Mouse (Mus musculus) megakaryocyte-erythroid progenitor cell, adult 5-6 weeks (primary cell): ENCODE data around the gene Krt5. TPM values are rescaled to one million over a fixed set of nuclear protein-coding genes. Genes with fewer than 3 reads are reported as not detected.

Source experiments
- total RNA-seq, 2 experiments: library from RNA; stranded (forward) in 1 of 2; stranded (reverse) in 1 of 2; fragments of 200-1000, 215-1000 nt in 1 of 2; fragments of >200 nt in 1 of 2; fragmentation: Nextera tagmentation in 1 of 2; gene quantifications; 2 replicates each; pipeline ENCODE4 v1.2.3; 2014 to 2017

Gene Krt5
- total RNA-seq, 2 experiments from 2014 or later = not detected

Other genes starting within 250 kb of the Krt5 start
- not detected in 2 replicates for gene Krt81, start 249.1 kb downstream of the Krt5 start, total RNA-seq (2014; fragmentation: Nextera tagmentation)
- gene Krt81, start 249.1 kb downstream of the Krt5 start, total RNA-seq (2017) = not detected in 2 replicates
- not detected in 2 replicates for gene Krt86, start 239.4 kb downstream of the Krt5 start, total RNA-seq (2014; fragmentation: Nextera tagmentation)
- gene Krt86, start 239.4 kb downstream of the Krt5 start, total RNA-seq (2017) = not detected in 2 replicates
- not detected in 2 replicates for gene Krt83, start 221.4 kb downstream of the Krt5 start, total RNA-seq (2014; fragmentation: Nextera tagmentation)
- not detected in 2 replicates for gene Krt83, start 221.4 kb downstream of the Krt5 start, total RNA-seq (2017)
- not detected in 2 replicates for gene Gm49425, start 195.6 kb downstream of the Krt5 start, total RNA-seq (2014; fragmentation: Nextera tagmentation)
- gene Gm49425, start 195.6 kb downstream of the Krt5 start, total RNA-seq (2017) = not detected in 2 replicates
- gene Krt84, start 180.1 kb downstream of the Krt5 start, total RNA-seq (2014; fragmentation: Nextera tagmentation) = not detected in 2 replicates
- not detected in 2 replicates for gene Krt84, start 180.1 kb downstream of the Krt5 start, total RNA-seq (2017)
- not detected in 2 replicates for gene Krt82, start 162.2 kb downstream of the Krt5 start, total RNA-seq (2014; fragmentation: Nextera tagmentation)
- gene Krt82, start 162.2 kb downstream of the Krt5 start, total RNA-seq (2017) = not detected in 2 replicates
- gene Krt90, start 149.9 kb downstream of the Krt5 start, total RNA-seq (2014; fragmentation: Nextera tagmentation) = not detected in 2 replicates
- not detected in 2 replicates for gene Krt90, start 149.9 kb downstream of the Krt5 start, total RNA-seq (2017)
- gene Krt75, start 139.0 kb downstream of the Krt5 start, total RNA-seq (2014; fragmentation: Nextera tagmentation) = not detected in 2 replicates
- gene Krt75, start 139.0 kb downstream of the Krt5 start, total RNA-seq (2017) = not detected in 2 replicates
- gene Gm5414, start 84.7 kb downstream of the Krt5 start, total RNA-seq (2014; fragmentation: Nextera tagmentation) = not detected in 2 replicates
- not detected in 2 replicates for gene Gm5414, start 84.7 kb downstream of the Krt5 start, total RNA-seq (2017)
- not detected in 2 replicates for gene Gm5478, start 65.5 kb downstream of the Krt5 start, total RNA-seq (2014; fragmentation: Nextera tagmentation)
- gene Gm5478, start 65.5 kb downstream of the Krt5 start, total RNA-seq (2017) = not detected in 2 replicates
- not detected in 2 replicates for gene Krt6b, start 32.6 kb downstream of the Krt5 start, total RNA-seq (2014; fragmentation: Nextera tagmentation)
- gene Krt6b, start 32.6 kb downstream of the Krt5 start, total RNA-seq (2017) = not detected in 2 replicates
- not detected in 2 replicates for gene Krt6a, start 18.6 kb downstream of the Krt5 start, total RNA-seq (2014; fragmentation: Nextera tagmentation)
- not detected in 2 replicates for gene Krt6a, start 18.6 kb downstream of the Krt5 start, total RNA-seq (2017)
- gene Krt71, start 30.2 kb upstream of the Krt5 start, total RNA-seq (2014; fragmentation: Nextera tagmentation) = not detected in 2 replicates
- not detected in 2 replicates for gene Krt71, start 30.2 kb upstream of the Krt5 start, total RNA-seq (2017)
- not detected in 2 replicates for gene Krt72, start 73.6 kb upstream of the Krt5 start, total RNA-seq (2014; fragmentation: Nextera tagmentation)
- gene Krt72, start 73.6 kb upstream of the Krt5 start, total RNA-seq (2017) = not detected in 2 replicates
- not detected in 2 replicates for gene Krt73, start 89.4 kb upstream of the Krt5 start, total RNA-seq (2014; fragmentation: Nextera tagmentation)
- gene Krt73, start 89.4 kb upstream of the Krt5 start, total RNA-seq (2017) = not detected in 2 replicates
- not detected in 2 replicates for gene Krt2, start 105.3 kb upstream of the Krt5 start, total RNA-seq (2014; fragmentation: Nextera tagmentation)
- not detected in 2 replicates for gene Krt2, start 105.3 kb upstream of the Krt5 start, total RNA-seq (2017)
- gene Krt1, start 137.9 kb upstream of the Krt5 start, total RNA-seq (2014; fragmentation: Nextera tagmentation) = not detected in 2 replicates
- not detected in 2 replicates for gene Krt1, start 137.9 kb upstream of the Krt5 start, total RNA-seq (2017)
- not detected in 2 replicates for gene Krt77, start 156.8 kb upstream of the Krt5 start, total RNA-seq (2014; fragmentation: Nextera tagmentation)
- gene Krt77, start 156.8 kb upstream of the Krt5 start, total RNA-seq (2017) = not detected in 2 replicates
- gene Krt76, start 180.0 kb upstream of the Krt5 start, total RNA-seq (2014; fragmentation: Nextera tagmentation) = not detected in 2 replicates
- not detected in 2 replicates for gene Krt76, start 180.0 kb upstream of the Krt5 start, total RNA-seq (2017)
- not detected in 2 replicates for gene Krt4, start 211.8 kb upstream of the Krt5 start, total RNA-seq (2014; fragmentation: Nextera tagmentation)
- not detected in 2 replicates for gene Krt4, start 211.8 kb upstream of the Krt5 start, total RNA-seq (2017)
- gene Krt79, start 227.4 kb upstream of the Krt5 start, total RNA-seq (2014; fragmentation: Nextera tagmentation) = not detected in 2 replicates
- not detected in 2 replicates for gene Krt79, start 227.4 kb upstream of the Krt5 start, total RNA-seq (2017)
- gene Krt78, start 241.4 kb upstream of the Krt5 start, total RNA-seq (2014; fragmentation: Nextera tagmentation) = not detected in 2 replicates
- not detected in 2 replicates for gene Krt78, start 241.4 kb upstream of the Krt5 start, total RNA-seq (2017)